Mouse (Mus musculus) erythroblast, embryonic 14.5 days (primary cell): ENCODE results near the gene Trim15.

Experiments
- GATA1 ChIP-seq: IDR thresholded peaks from 2 replicates; pipeline ENCODE4 v1.6.1; 2012; ENCODE audit warnings: low read length, inconsistent platforms, mixed read lengths
- TAL1 ChIP-seq: IDR thresholded peaks from 3 replicates; pipeline ENCODE4 v1.6.1; 2012; ENCODE audit warnings: low read length, inconsistent platforms, mixed read lengths

- no peak for TF ChIP-seq TAL1
- no peak for TF ChIP-seq GATA1
Observed at GRCm38 (mm10) chr17:36851200-36851599, 15.8 kb downstream of the Trim15 start.
